Mouse (Mus musculus) E14TG2a.4 (cell line): ENCODE results near the gene Cox4i2.

Source experiments
- H3K27me3 ChIP-seq: 2 replicates; pipeline ENCODE4 v1.6.1; 2014; ENCODE audit warnings: low read length, control low read depth; ENCODE audit not compliant: insufficient read depth
- H3K36me3 ChIP-seq: 2 replicates; pipeline ENCODE4 v1.6.1; 2014; ENCODE audit warnings: low read length, control low read depth; ENCODE audit not compliant: insufficient read depth
- H3K4me1 ChIP-seq: replicated peaks from 2 replicates; pipeline ENCODE4 v1.6.1; 2014; ENCODE audit warnings: low read depth, low read length, control low read depth
- H3K4me3 ChIP-seq: replicated peaks from 2 replicates; pipeline ENCODE4 v1.5.1; 2014; ENCODE audit warnings: mild to moderate bottlenecking, low read length
- H3K9me3 ChIP-seq: 2 replicates; pipeline ENCODE4 v1.6.1; 2014; ENCODE audit warnings: low read length, control low read depth
- CTCF ChIP-seq: conservative IDR thresholded peaks from 2 replicates; pipeline ENCODE4 v1.5.1; 2014; ENCODE audit warnings: low read length
- NANOG ChIP-seq: IDR thresholded peaks from 2 replicates; pipeline ENCODE4 v1.6.1; 2014; ENCODE audit warnings: borderline replicate concordance, low read length, mixed read lengths
- POU5F1 ChIP-seq: IDR thresholded peaks from 2 replicates; pipeline ENCODE4 v1.6.1; 2014; ENCODE audit warnings: low read length, borderline replicate concordance

Gene Cox4i2

GRCm38 (mm10) chr2:152717652-152718051 lies 36.3 kb upstream of the Cox4i2 start:
- no peaks in the 10 kb centered on the region for H3K9me3 ChIP-seq
- H3K27me3 ChIP-seq: peaks cover 1% of the 10 kb centered on the region; the same call in 1 of the 2 replicates
- peak overlapping the region; percentile 26; the same call in 1 of the 2 replicates for H3K4me3 ChIP-seq
- peaks cover 36% of the 10 kb centered on the region for H3K4me1 ChIP-seq
- TF ChIP-seq POU5F1 (no peak), CTCF (no peak)
- H3K36me3 ChIP-seq: no peaks in the 10 kb centered on the region

GRCm38 (mm10) chr2:152718076-152718475 lies 35.9 kb upstream of the Cox4i2 start:
- H3K9me3 ChIP-seq: no peaks in the 10 kb centered on the region
- H3K36me3 ChIP-seq: no peaks in the 10 kb centered on the region
- no peak for TF ChIP-seq CTCF
- TF ChIP-seq POU5F1: no peak
- TF ChIP-seq NANOG: no peak
- H3K27me3 ChIP-seq: peaks cover 5% of the 10 kb centered on the region
- peak overlapping the region; percentile 26; the same call in 1 of the 2 replicates for H3K4me3 ChIP-seq
- H3K4me1 ChIP-seq: peaks cover 41% of the 10 kb centered on the region

GRCm38 (mm10) chr2:152723651-152724331 lies 30.2 kb upstream of the Cox4i2 start:
- peak overlapping the region; percentile 78 for H3K4me3 ChIP-seq

GRCm38 (mm10) chr2:152724332-152724723 lies 29.6 kb upstream of the Cox4i2 start:
- no peaks in the 10 kb centered on the region for H3K9me3 ChIP-seq
- no peaks in the 10 kb centered on the region for H3K36me3 ChIP-seq
- peak overlapping the region; percentile 78 for H3K4me3 ChIP-seq
- peaks cover 80% of the 10 kb centered on the region for H3K4me1 ChIP-seq
- TF ChIP-seq CTCF (no peak), NANOG (no peak), POU5F1 (no peak)
- H3K27me3 ChIP-seq: peaks cover 9% of the 10 kb centered on the region

More at GRCm38 (mm10) chr2:152723651-152724331, 30.2 kb upstream of the Cox4i2 start:
- Histone ChIP-seq H3K27me3 (peaks cover 9% of the 10 kb centered on the region), H3K9me3 (no peaks in the 10 kb centered on the region), H3K36me3 (no peaks in the 10 kb centered on the region), H3K4me1 (peaks cover 80% of the 10 kb centered on the region)
- no peak for TF ChIP-seq CTCF
- TF ChIP-seq NANOG: no peak
- no peak for TF ChIP-seq POU5F1

- Histone ChIP-seq H3K36me3 (no peaks in the 10 kb centered on the region), H3K9me3 (no peaks in the 10 kb centered on the region), H3K27me3 (peaks cover 9% of the 10 kb centered on the region), H3K4me3 (peak overlapping the region; percentile 43), H3K4me1 (peaks cover 80% of the 10 kb centered on the region)
- TF ChIP-seq CTCF: no peak
- TF ChIP-seq NANOG: no peak
- TF ChIP-seq POU5F1: no peak
These were observed 28.7 kb upstream of the Cox4i2 start for GRCm38 (mm10) chr2:152725178-152725750.

- H3K9me3 ChIP-seq: no peaks in the 10 kb centered on the region
- no peak for TF ChIP-seq NANOG
- TF ChIP-seq CTCF: no peak
- no peak for TF ChIP-seq POU5F1
- H3K4me3 ChIP-seq: 0 out of 2 replicates have a peak overlapping the region, but pooled peaks have one; percentile 43
- H3K27me3 ChIP-seq: peaks cover 9% of the 10 kb centered on the region
- H3K36me3 ChIP-seq: no peaks in the 10 kb centered on the region
- H3K4me1 ChIP-seq: peaks cover 86% of the 10 kb centered on the region
These were observed 27.8 kb upstream of the Cox4i2 start for GRCm38 (mm10) chr2:152726213-152726612.

- peaks cover 9% of the 10 kb centered on the region for H3K27me3 ChIP-seq
- no peaks in the 10 kb centered on the region for H3K36me3 ChIP-seq
- TF ChIP-seq POU5F1: no peak
- TF ChIP-seq CTCF: no peak
- TF ChIP-seq NANOG: no peak
- H3K4me3 ChIP-seq: peak overlapping the region; percentile 70
- no peaks in the 10 kb centered on the region for H3K9me3 ChIP-seq
- H3K4me1 ChIP-seq: peaks cover 89% of the 10 kb centered on the region
These were observed 27.1 kb upstream of the Cox4i2 start for GRCm38 (mm10) chr2:152726751-152727335.

GRCm38 (mm10) chr2:152727795-152728510 lies 26.0 kb upstream of the Cox4i2 start:
- peaks cover 90% of the 10 kb centered on the region for H3K4me1 ChIP-seq
- no peaks in the 10 kb centered on the region for H3K9me3 ChIP-seq
- H3K27me3 ChIP-seq: peaks cover 6% of the 10 kb centered on the region
- TF ChIP-seq NANOG: no peak
- no peak for TF ChIP-seq CTCF
- TF ChIP-seq POU5F1: no peak
- H3K36me3 ChIP-seq: no peaks in the 10 kb centered on the region
- H3K4me3 ChIP-seq: peak overlapping the region; percentile 70
